Mouse (Mus musculus): ENCODE data around the gene Mpst.

The Mpst gene

GRCm38 (mm10) chr15:78406293-78406934 lies at the start of gene Mpst:
Gene Mpst, plus strand, starts transcription at chr15:78406416.
- DNase-seq: peak; percentile 90

- DNase-seq: no peak
These were observed 40.3 kb upstream of the Mpst start for GRCm38 (mm10) chr15:78365916-78366315.

GRCm38 (mm10) chr15:78366875-78367274 lies 39.3 kb upstream of the Mpst start:
- no peak for DNase-seq

- DNase-seq: no peak
These were observed 38.4 kb upstream of the Mpst start for GRCm38 (mm10) chr15:78367811-78368210.

- peak; percentile 37 to 52 for DNase-seq
These were observed 37.3 kb upstream of the Mpst start for GRCm38 (mm10) chr15:78368926-78369346.

GRCm38 (mm10) chr15:78369641-78370040 lies 36.6 kb upstream of the Mpst start:
- no peak for DNase-seq

- no peak for DNase-seq
These were observed 33.4 kb upstream of the Mpst start for GRCm38 (mm10) chr15:78372796-78373195.

GRCm38 (mm10) chr15:78374204-78374603 lies 32.0 kb upstream of the Mpst start:
- DNase-seq: no peak

- no peak for DNase-seq
These were observed 28.4 kb upstream of the Mpst start for GRCm38 (mm10) chr15:78377859-78378258.

GRCm38 (mm10) chr15:78378556-78378955 lies 27.7 kb upstream of the Mpst start:
- no peak for DNase-seq

- no peak for DNase-seq
These were observed 26.0 kb upstream of the Mpst start for GRCm38 (mm10) chr15:78380208-78380607.

- DNase-seq: no peak
These were observed 25.5 kb upstream of the Mpst start for GRCm38 (mm10) chr15:78380741-78381140.

GRCm38 (mm10) chr15:78382115-78382514 lies 24.1 kb upstream of the Mpst start:
- no peak for DNase-seq

GRCm38 (mm10) chr15:78383450-78384219 lies 22.6 kb upstream of the Mpst start:
- DNase-seq: no peak

GRCm38 (mm10) chr15:78384220-78385116 lies 21.7 kb upstream of the Mpst start:
- no peak for DNase-seq

- no peak for DNase-seq
These were observed 20.7 kb upstream of the Mpst start for GRCm38 (mm10) chr15:78385564-78385963.

- peak; percentile 26 to 35 for DNase-seq
These were observed 15.4 kb upstream of the Mpst start for GRCm38 (mm10) chr15:78390855-78391254.

- DNase-seq: no peak
These were observed 10.7 kb upstream of the Mpst start, which contains the start of gene Tex33 for GRCm38 (mm10) chr15:78395478-78395962. Gene Tex33, minus strand, starts transcription at chr15:78395912.

- DNase-seq: no peak
These were observed 4.9 kb upstream of the Mpst start for GRCm38 (mm10) chr15:78401345-78401744.

GRCm38 (mm10) chr15:78401921-78402320 lies 4.3 kb upstream of the Mpst start:
- no peak for DNase-seq

GRCm38 (mm10) chr15:78402423-78402822 lies 3.8 kb upstream of the Mpst start:
- no peak for DNase-seq

GRCm38 (mm10) chr15:78403301-78403741 lies 2.9 kb upstream of the Mpst start:
- DNase-seq: no peak

GRCm38 (mm10) chr15:78403896-78404295 lies 2.3 kb upstream of the Mpst start:
- no peak for DNase-seq

Measured in thymus, postnatal 36 days (tissue).